Mouse (Mus musculus) testis, adult 10 weeks (tissue): ENCODE results near the gene Ccdc152. TPM values are rescaled to one million over a fixed set of nuclear protein-coding genes. Genes with fewer than 3 reads are reported as not detected.

Experiments
- polyA plus RNA-seq: library from polyadenylated mRNA; stranded (reverse); fragments of 350-450 nt; fragmentation: Illumina TruSeq; extraction: RNeasy Lipid Tissue Mini Kit (QIAGEN cat#74804); gene quantifications from one replicate; pipeline ENCODE4 v1.2.3, GENCODE M21; 2014; ENCODE audit warnings: low read depth, low replicate concordance

Ccdc152 gene
- 42.9 TPM for polyA plus RNA-seq

GRCm38 (mm10) chr15:3303426-3303825, at the start of gene Ccdc152:
TSS of gene Ccdc152 (minus strand) at chr15:3303526.

GRCm38 (mm10) chr15:3268247-3268646, 35.1 kb downstream of the Ccdc152 start, which contains the start of gene Selenop:
TSS of gene Selenop (plus strand) at chr15:3268547.

Other genes starting within 250 kb of the Ccdc152 start
- 202 TPM for gene Selenop, start 35.0 kb downstream of the Ccdc152 start, polyA plus RNA-seq